Mouse (Mus musculus): Measurements from ENCODE around the gene 5430403G16Rik. TPM values are rescaled to one million over a fixed set of nuclear protein-coding genes. Genes with fewer than 3 reads are reported as not detected.
A peak's percentile ranks its signal among the peaks of the same experiment; 100 is the strongest.
"Not testable (repeated sequence)": the region's sequence is repeated elsewhere in the genome, so short reads cannot be mapped to it uniquely, and the experiment has no call there.

The 5430403G16Rik gene
- total RNA-seq (2012; rRNA removed): 3.9 and 4.4 TPM in 2 replicates

DNA sequence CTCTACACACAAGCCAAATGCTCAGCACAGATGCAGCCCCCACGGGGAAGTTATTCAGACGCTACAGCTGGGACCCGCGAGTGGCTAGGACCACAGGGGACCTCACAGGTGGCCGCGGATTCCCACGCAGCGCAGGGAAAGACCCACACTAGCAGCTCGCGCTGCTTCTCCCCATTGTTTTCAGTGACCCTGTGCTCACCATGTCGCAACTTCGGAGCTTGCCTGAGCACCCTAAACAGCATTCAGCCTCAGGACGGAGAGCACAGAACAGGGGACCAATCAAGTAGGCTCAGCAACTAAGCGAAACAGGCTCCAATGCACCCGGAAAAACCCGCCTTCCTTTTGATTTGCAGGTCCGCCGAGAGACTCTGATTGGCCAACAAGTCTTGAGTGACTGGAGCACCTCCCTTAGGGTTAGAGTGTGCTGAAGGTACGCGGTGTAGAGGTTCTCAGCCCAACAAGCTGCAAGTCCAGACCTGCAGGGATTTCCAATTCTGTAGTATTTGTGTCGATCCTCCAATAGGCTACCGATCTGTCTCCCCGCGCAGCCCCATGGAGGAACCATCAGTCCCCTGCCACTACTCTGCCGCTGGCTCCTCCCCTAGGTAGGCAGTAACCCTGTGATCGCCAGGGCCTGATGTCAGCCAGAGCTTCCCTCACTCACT, at the start of gene 5430403G16Rik:
5430403G16Rik (minus strand) TSS at position 505 of the 665 bp plus-strand sequence.
- DNase-seq (ENCODE audit: low read depth, low spot score): peak; percentile 92
- TF ChIP-seq CHD2 (IDR thresholded peaks at IDR 0.05; ENCODE audit: low read depth, low read length): 0 out of 2 replicates have a peak, but pooled peaks have one; percentile 19
- in situ Hi-C loops (cut with MboI; ENCODE audit: low sequenced_read_pairs in 2 of 2, unreplicated experiment in 2 of 2): loop anchor here (5.0 kb wide), 1 partner anchor 67 kb away; no protein-coding TSS in a partner anchor
- H3K4me1 ChIP-seq (ENCODE audit: control insufficient read depth in 2 of 2, insufficient read depth in 2 of 2, low read length in 2 of 2, poor library complexity in 1 of 2); H3K36me3 ChIP-seq (ENCODE audit: control insufficient read depth, insufficient read depth, low read length, poor library complexity, severe bottlenecking); H3K9me3 ChIP-seq (ENCODE audit: control insufficient read depth, insufficient read depth, low read depth, low read length): not testable (repeated sequence)
- H3K4me3 ChIP-seq (ENCODE audit: insufficient read depth in 1 of 2, low read depth in 1 of 2, low read length in 2 of 2, poor library complexity in 1 of 2, severe bottlenecking in 1 of 2): peak within 1 kb of the TSS; percentile 83 to 92
- peak within 1 kb of the TSS; percentile 78 for H3K9ac ChIP-seq (ENCODE audit: insufficient read depth, low read depth, low read length, poor library complexity, severe bottlenecking)
- peak within 1 kb of the TSS; percentile 85 for H3K27ac ChIP-seq (ENCODE audit: insufficient read depth, low read depth, low read length, poor library complexity, severe bottlenecking)

DNA sequence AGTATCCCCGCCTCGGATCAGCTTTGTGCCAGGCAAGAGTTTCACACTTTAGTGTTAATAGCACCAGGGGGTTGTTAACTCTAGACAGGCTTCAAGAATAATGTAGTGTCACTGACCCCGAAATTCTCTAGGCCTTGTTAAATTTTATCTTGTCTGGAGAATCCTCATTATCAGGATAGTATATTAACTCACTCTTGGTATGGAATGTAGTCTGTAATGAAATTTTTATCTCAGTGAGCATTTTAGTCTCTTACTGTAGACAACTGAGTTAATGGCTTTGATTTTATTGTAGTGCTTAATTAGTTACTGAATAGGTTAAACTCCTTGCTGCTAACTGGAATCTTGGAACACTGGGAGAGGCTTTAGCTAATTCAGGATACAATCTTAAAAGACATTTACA, 26.5 kb upstream of the 5430403G16Rik start:
- DNase-seq (ENCODE audit: low read depth, low spot score); in situ Hi-C loops (cut with MboI; ENCODE audit: low sequenced_read_pairs in 2 of 2, unreplicated experiment in 2 of 2): not testable (repeated sequence)

DNA sequence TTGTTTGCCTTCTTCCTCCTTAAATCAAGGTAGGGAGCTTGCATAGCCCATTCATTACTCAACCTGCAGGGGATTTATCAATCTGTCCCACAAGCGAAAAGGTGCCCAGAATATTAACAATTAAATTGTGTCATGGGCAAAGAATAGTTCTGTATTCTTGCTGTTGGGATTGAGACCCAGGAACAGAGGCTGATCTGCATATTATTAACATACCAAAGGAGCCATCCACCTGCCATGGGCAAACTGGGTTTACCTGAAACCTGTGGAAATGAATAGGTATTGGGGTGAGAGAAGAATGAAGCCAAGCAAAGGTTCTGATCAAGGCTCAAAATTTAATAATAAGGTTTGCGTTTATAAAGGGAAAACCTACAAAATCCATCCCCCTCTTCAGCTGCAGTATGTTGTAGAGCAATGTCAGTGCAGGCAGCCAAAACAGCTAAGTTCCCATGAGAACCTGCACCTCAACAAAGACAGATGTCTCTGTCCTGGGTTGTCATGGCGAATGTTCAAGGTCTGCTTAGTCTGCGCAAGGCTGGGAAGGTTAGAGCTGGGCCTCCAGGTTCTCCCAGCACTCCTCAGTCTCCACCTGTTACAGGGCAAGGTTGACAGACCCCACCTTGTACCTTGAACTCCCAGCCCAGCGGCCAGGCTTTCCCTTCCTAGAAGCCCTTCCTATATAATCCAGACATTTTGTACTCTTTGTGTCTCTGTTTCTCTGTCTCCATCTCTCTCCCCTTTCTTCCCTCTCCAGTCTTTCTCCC, 544 bp upstream of the 5430403G16Rik start:
- H3K4me1 ChIP-seq (ENCODE audit: control insufficient read depth in 2 of 2, insufficient read depth in 2 of 2, low read length in 2 of 2, poor library complexity in 1 of 2); H3K9me3 ChIP-seq (ENCODE audit: control insufficient read depth, insufficient read depth, low read depth, low read length); H3K27ac ChIP-seq (ENCODE audit: insufficient read depth, low read depth, low read length, poor library complexity, severe bottlenecking); H3K36me3 ChIP-seq (ENCODE audit: control insufficient read depth, insufficient read depth, low read length, poor library complexity, severe bottlenecking); H3K9ac ChIP-seq (ENCODE audit: insufficient read depth, low read depth, low read length, poor library complexity, severe bottlenecking); DNase-seq (ENCODE audit: low read depth, low spot score): not testable (repeated sequence)
- peak overlapping the region; percentile 83 to 92 for H3K4me3 ChIP-seq (ENCODE audit: insufficient read depth in 1 of 2, low read depth in 1 of 2, low read length in 2 of 2, poor library complexity in 1 of 2, severe bottlenecking in 1 of 2)
- in situ Hi-C loops (cut with MboI; ENCODE audit: low sequenced_read_pairs in 2 of 2, unreplicated experiment in 2 of 2): loop anchor here (5.0 kb wide), 1 partner anchor 66 kb away; no protein-coding TSS in a partner anchor
- 0 out of 2 replicates have a peak, but pooled peaks have one; percentile 0 for TF ChIP-seq CHD2 (IDR thresholded peaks at IDR 0.05; ENCODE audit: low read depth, low read length)

More for the DNA sequence above, 26.5 kb upstream of the 5430403G16Rik start:
- H3K9ac ChIP-seq (ENCODE audit: insufficient read depth, low read depth, low read length, poor library complexity, severe bottlenecking); H3K4me1 ChIP-seq (ENCODE audit: control insufficient read depth in 2 of 2, insufficient read depth in 2 of 2, low read length in 2 of 2, poor library complexity in 1 of 2); H3K9me3 ChIP-seq (ENCODE audit: control insufficient read depth, insufficient read depth, low read depth, low read length); H3K4me3 ChIP-seq (ENCODE audit: insufficient read depth in 1 of 2, low read depth in 1 of 2, low read length in 2 of 2, poor library complexity in 1 of 2, severe bottlenecking in 1 of 2); H3K27ac ChIP-seq (ENCODE audit: insufficient read depth, low read depth, low read length, poor library complexity, severe bottlenecking); H3K36me3 ChIP-seq (ENCODE audit: control insufficient read depth, insufficient read depth, low read length, poor library complexity, severe bottlenecking): not testable (repeated sequence)

DNA sequence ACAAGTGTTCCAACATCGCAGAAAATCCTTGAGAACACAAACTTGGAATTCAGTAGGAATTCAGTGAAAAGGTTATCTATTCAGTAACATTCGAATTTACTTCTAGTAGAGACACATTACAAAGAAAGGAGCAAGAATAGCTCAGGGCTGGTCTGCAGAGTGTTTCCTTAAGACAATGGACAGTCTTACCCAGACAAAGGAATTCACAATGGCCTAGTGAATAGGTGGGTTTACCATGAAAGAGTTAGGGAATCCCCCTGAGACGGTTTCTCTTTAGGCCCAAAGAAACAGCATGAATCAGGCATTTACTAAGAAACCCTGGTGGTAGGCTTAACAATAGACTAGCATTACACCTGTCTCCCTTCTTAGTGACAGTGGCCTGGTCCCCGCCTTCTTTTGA, 7.9 kb downstream of the 5430403G16Rik start:
- TF ChIP-seq CHD2 (IDR thresholded peaks at IDR 0.05; ENCODE audit: low read depth, low read length) (0 out of 2 replicates have a peak, but pooled peaks have one; percentile 21), HCFC1 (IDR thresholded peaks at IDR 0.05; ENCODE audit: borderline replicate concordance, insufficient read depth, low read length) (no peak), ZNF384 (IDR thresholded peaks at IDR 0.05; ENCODE audit: low read depth, low read length) (no peak)
- Histone ChIP-seq H3K27ac (ENCODE audit: insufficient read depth, low read depth, low read length, poor library complexity, severe bottlenecking) (peak overlapping the region; percentile 86; the same call in 1 of the 2 replicates), H3K9ac (ENCODE audit: insufficient read depth, low read depth, low read length, poor library complexity, severe bottlenecking) (no peak overlapping the region), H3K9me3 (ENCODE audit: control insufficient read depth, insufficient read depth, low read depth, low read length) (0 out of 2 replicates have a peak, but pooled peaks cover 4% of the 10 kb centered on the region), H3K4me3 (ENCODE audit: insufficient read depth in 1 of 2, low read depth in 1 of 2, low read length in 2 of 2, poor library complexity in 1 of 2, severe bottlenecking in 1 of 2) (no peak overlapping the region; a peak in 1 of 4 replicates), H3K36me3 (ENCODE audit: control insufficient read depth, insufficient read depth, low read length, poor library complexity, severe bottlenecking) (no peaks in the 10 kb centered on the region), H3K4me1 (ENCODE audit: control insufficient read depth in 2 of 2, insufficient read depth in 2 of 2, low read length in 2 of 2, poor library complexity in 1 of 2) (peaks cover 3 to 6% of the 10 kb centered on the region in 2 experiments)
- no peak for DNase-seq (ENCODE audit: low read depth, low spot score)
- in situ Hi-C loops (cut with MboI; ENCODE audit: low sequenced_read_pairs in 2 of 2, unreplicated experiment in 2 of 2): no loop called here

Other genes with a start within 250 kb of the 5430403G16Rik start
- 18.4 and 19.9 TPM in 2 replicates for gene Crlf2, start 132.0 kb downstream of the 5430403G16Rik start, total RNA-seq (2012; rRNA removed)
- gene 4930522L14Rik, start 60.8 kb upstream of the 5430403G16Rik start, total RNA-seq (2012; rRNA removed): 11.3 and 11.7 TPM in 2 replicates
- gene Gm15446, start 232.4 kb upstream of the 5430403G16Rik start, total RNA-seq (2012; rRNA removed): 11.3 and 11.8 TPM in 2 replicates

Measured in ES-E14 (cell line).